Mouse (Mus musculus): ENCODE measurements around the gene Gm20708. TPM values are rescaled to one million over a fixed set of nuclear protein-coding genes. Genes with fewer than 3 reads are reported as not detected.
A peak's percentile ranks its signal among the peaks of the same experiment; 100 is the strongest.

Gm20708 gene
- polyA plus RNA-seq, 2 experiments: 0.08 to 0.28 TPM

DNA sequence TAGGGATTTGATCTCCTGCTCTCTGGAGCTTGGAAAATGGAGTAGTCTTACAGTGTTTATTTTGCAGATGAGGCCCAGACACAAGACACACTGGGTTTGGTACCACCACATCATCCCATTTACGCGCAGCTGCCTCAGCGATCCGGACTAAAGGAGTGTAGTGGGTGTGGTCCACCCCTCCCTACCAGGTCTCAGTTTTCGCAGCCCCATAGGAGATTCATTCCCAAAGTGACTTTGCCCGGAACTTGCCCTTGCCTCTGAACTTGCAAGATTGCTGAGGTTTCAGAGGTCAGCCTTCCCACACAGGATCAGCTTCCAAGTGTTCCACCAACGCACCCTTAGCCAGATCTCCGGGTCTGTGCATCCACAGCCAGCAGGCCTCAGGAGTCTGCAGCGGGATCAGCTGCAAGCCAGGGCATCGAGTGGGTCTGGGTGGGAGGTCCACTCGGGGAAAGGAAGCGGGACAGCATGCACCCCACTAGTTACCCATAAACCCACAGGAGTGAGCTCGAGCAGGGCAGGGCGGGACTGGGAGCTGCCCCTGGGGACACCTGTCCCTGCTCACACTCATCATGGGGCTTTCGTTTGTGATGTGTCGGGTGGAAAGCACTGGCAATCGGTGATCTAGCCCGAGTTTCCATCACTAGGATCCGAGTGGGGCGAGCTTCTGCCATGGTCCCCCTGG lies 78.8 kb downstream of the Gm20708 start:
- H3K27ac ChIP-seq: no peak overlapping the region
- H3K9ac ChIP-seq (replicated peaks): no peak overlapping the region
- no peak overlapping the region for H3K4me3 ChIP-seq (ENCODE audit: insufficient read depth in 1 of 2, low read depth in 2 of 2, low read length in 2 of 2)
- peaks cover 0 to 3% of the 10 kb centered on the region in 2 experiments; a peak in 2 of 4 replicates for H3K4me1 ChIP-seq (replicated peaks; ENCODE audit: control insufficient read depth in 2 of 2, insufficient read depth in 2 of 2, low read length in 1 of 2)
- WGBS (ENCODE audit: insufficient replicate concordance): 51% methylated on average over 20 of the region's 20 CpGs
- no peaks in the 10 kb centered on the region for H3K36me3 ChIP-seq (replicated peaks; ENCODE audit: control insufficient read depth, insufficient read depth, low read depth)
- DNase-seq (ENCODE audit: low read depth in 3 of 3, low spot score in 3 of 3): no peak
- TF ChIP-seq CTCF (IDR thresholded peaks at IDR 0.05; ENCODE audit: low read depth) (no peak), EP300 (IDR thresholded peaks at IDR 0.05; ENCODE audit: low read depth) (no peak)
- no peaks in the 10 kb centered on the region for H3K9me3 ChIP-seq (ENCODE audit: control insufficient read depth, low read length)
- no peak overlapping the region for H3K4me2 ChIP-seq (ENCODE audit: low read depth)
- no peak for ATAC-seq (ENCODE audit: insufficient read depth)
- H3K27me3 ChIP-seq (ENCODE audit: control insufficient read depth, insufficient read depth, low read length): no peaks in the 10 kb centered on the region

DNA sequence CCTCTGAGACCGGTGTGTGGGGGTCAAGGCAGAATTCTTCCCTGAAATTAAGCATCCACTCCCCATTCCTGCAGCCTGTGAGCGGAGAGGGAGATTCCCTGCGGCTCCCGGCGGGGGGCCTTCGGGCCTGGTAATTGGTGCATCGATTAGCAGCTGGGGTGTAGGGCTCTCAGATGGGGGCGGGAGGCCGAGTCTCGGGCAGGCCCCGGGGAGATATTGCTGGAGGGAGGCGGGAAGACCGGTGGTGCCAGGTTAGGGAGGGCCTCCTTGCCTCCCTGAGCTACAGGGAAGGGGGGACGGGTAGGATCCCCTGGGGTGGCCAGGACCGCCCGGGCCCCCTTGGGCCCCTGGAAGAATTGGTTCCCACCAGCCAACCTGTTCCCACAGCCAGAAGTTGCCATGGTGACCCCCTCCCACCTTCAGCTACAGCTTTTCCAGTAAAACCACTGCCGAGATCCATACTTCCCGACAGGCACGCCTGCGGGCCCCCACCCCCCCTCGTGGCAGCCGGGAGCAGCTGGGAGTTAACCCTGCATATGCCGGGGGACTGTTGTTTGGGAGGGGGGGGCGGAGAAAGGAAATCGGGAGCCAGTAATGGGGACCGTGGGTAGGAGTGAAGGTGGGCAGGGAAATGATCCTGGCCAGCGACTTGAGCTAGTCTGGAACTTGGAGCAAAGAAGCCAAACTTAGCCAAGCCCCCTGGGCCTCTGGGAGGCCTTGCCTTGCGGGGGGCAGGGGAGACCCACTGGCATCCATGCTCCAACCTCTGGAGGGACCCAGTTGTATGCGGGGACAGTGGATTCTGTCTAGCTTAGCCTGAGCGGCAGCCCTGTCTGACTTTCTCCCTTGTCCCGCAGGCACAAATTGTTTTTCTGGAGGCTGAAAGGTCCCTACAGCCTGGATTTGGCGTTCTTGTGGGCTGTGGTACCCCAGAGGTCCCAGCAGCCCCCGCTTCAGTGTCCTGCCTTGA lies 79.7 kb downstream of the Gm20708 start:
- no peak for ATAC-seq (ENCODE audit: insufficient read depth)
- Histone ChIP-seq H3K9me3 (ENCODE audit: control insufficient read depth, low read length) (no peaks in the 10 kb centered on the region), H3K9ac (replicated peaks) (no peak overlapping the region), H3K4me1 (replicated peaks; ENCODE audit: control insufficient read depth in 2 of 2, insufficient read depth in 2 of 2, low read length in 1 of 2) (peaks cover 0 to 3% of the 10 kb centered on the region in 2 experiments; a peak in 2 of 4 replicates), H3K27ac (no peak overlapping the region), H3K27me3 (ENCODE audit: control insufficient read depth, insufficient read depth, low read length) (no peaks in the 10 kb centered on the region), H3K4me3 (ENCODE audit: insufficient read depth in 1 of 2, low read depth in 2 of 2, low read length in 2 of 2) (no peak overlapping the region), H3K4me2 (ENCODE audit: low read depth) (peak overlapping the region; percentile 17), H3K36me3 (replicated peaks; ENCODE audit: control insufficient read depth, insufficient read depth, low read depth) (no peaks in the 10 kb centered on the region)
- TF ChIP-seq EP300 (IDR thresholded peaks at IDR 0.05; ENCODE audit: low read depth): no peak
- WGBS (ENCODE audit: insufficient replicate concordance): 39% methylated on average over 33 of the region's 33 CpGs
- DNase-seq (ENCODE audit: low read depth in 3 of 3, low spot score in 3 of 3): no peak

Other genes with a start within 250 kb of the Gm20708 start
- gene Tnrc6c, start 155.4 kb upstream of the Gm20708 start, polyA plus RNA-seq (2012; rRNA removed): 3.4 and 3.7 TPM in 2 replicates
- 2.4 and 2.6 TPM in 2 replicates for gene Tnrc6c, start 155.4 kb upstream of the Gm20708 start, polyA plus RNA-seq (2014; fragmentation: Nextera tagmentation; extraction: Ambion mirVana)
- gene Tmc8, start 27.6 kb upstream of the Gm20708 start, polyA plus RNA-seq (2012; rRNA removed): 28.1 and 29.8 TPM in 2 replicates
- 9.9 and 13.1 TPM in 2 replicates for gene Tmc8, start 27.6 kb upstream of the Gm20708 start, polyA plus RNA-seq (2014; fragmentation: Nextera tagmentation; extraction: Ambion mirVana)
- 32.1 and 51.8 TPM in 2 replicates for gene Tmc6, start 27.5 kb upstream of the Gm20708 start, polyA plus RNA-seq (2012; rRNA removed)
- 40.5 and 44.1 TPM in 2 replicates for gene Tmc6, start 27.5 kb upstream of the Gm20708 start, polyA plus RNA-seq (2014; fragmentation: Nextera tagmentation; extraction: Ambion mirVana)
- gene 6030468B19Rik, start 12.0 kb upstream of the Gm20708 start, polyA plus RNA-seq (2012; rRNA removed): 104 and 133 TPM in 2 replicates
- gene 6030468B19Rik, start 12.0 kb upstream of the Gm20708 start, polyA plus RNA-seq (2014; fragmentation: Nextera tagmentation; extraction: Ambion mirVana): 67.1 and 78.0 TPM in 2 replicates
- 36.5 and 48.8 TPM in 2 replicates for gene Syngr2, start within 50 bp of the Gm20708 start, polyA plus RNA-seq (2012; rRNA removed)
- 48.6 and 50.4 TPM in 2 replicates for gene Syngr2, start within 50 bp of the Gm20708 start, polyA plus RNA-seq (2014; fragmentation: Nextera tagmentation; extraction: Ambion mirVana)
- gene Afmid, start 16.3 kb downstream of the Gm20708 start, polyA plus RNA-seq (2012; rRNA removed): 7.1 and 7.6 TPM in 2 replicates
- 7.5 and 9.8 TPM in 2 replicates for gene Afmid, start 16.3 kb downstream of the Gm20708 start, polyA plus RNA-seq (2014; fragmentation: Nextera tagmentation; extraction: Ambion mirVana)
- gene Tk1, start 16.4 kb downstream of the Gm20708 start, polyA plus RNA-seq (2012; rRNA removed): 122 and 136 TPM in 2 replicates
- 135 and 144 TPM in 2 replicates for gene Tk1, start 16.4 kb downstream of the Gm20708 start, polyA plus RNA-seq (2014; fragmentation: Nextera tagmentation; extraction: Ambion mirVana)
- 123 and 181 TPM in 2 replicates for gene Birc5, start 39.6 kb downstream of the Gm20708 start, polyA plus RNA-seq (2012; rRNA removed)
- gene Birc5, start 39.6 kb downstream of the Gm20708 start, polyA plus RNA-seq (2014; fragmentation: Nextera tagmentation; extraction: Ambion mirVana): 371 and 373 TPM in 2 replicates
- 0.02 TPM in 1 of 2 replicates, not detected in the other for gene Tmem235, start 51.1 kb downstream of the Gm20708 start, polyA plus RNA-seq (2012; rRNA removed)
- not detected in 2 replicates for gene Tmem235, start 51.1 kb downstream of the Gm20708 start, polyA plus RNA-seq (2014; fragmentation: Nextera tagmentation; extraction: Ambion mirVana)
- 1.4 TPM in 2 replicates for gene Tha1, start 63.8 kb downstream of the Gm20708 start, polyA plus RNA-seq (2012; rRNA removed)
- gene Tha1, start 63.8 kb downstream of the Gm20708 start, polyA plus RNA-seq (2014; fragmentation: Nextera tagmentation; extraction: Ambion mirVana): 0.83 and 1.6 TPM in 2 replicates
- 6.5 and 7.0 TPM in 2 replicates for gene Socs3, start 160.4 kb downstream of the Gm20708 start, polyA plus RNA-seq (2012; rRNA removed)
- gene Socs3, start 160.4 kb downstream of the Gm20708 start, polyA plus RNA-seq (2014; fragmentation: Nextera tagmentation; extraction: Ambion mirVana): 2.2 and 2.7 TPM in 2 replicates
- 11.9 and 12.9 TPM in 2 replicates for gene Pgs1, start 176.6 kb downstream of the Gm20708 start, polyA plus RNA-seq (2012; rRNA removed)
- gene Pgs1, start 176.6 kb downstream of the Gm20708 start, polyA plus RNA-seq (2014; fragmentation: Nextera tagmentation; extraction: Ambion mirVana): 11.2 and 12.1 TPM in 2 replicates